Comparison of ENCODE assay signal across 22 mouse cellular contexts in genomic region chr2:173673469-173673868, GRCm38 (mm10). TPM values are rescaled to one million over a fixed set of nuclear protein-coding genes. Genes with fewer than 3 reads are reported as not detected.
DNase-seq lines count a peak whose midpoint lies in the region; ATAC-seq and TF ChIP-seq lines count a peak whose summit lies in the region.
"Had no signal": no experiment of that assay in that cellular context is flagged by ENCODE, and none has a peak within 500 bp of the region (broad histone marks: within the 10 kb centered on the region; RNA-seq: fewer than 3 reads in every experiment).

No protein-coding gene starts in this region.

- H3K4me1 ChIP-seq in liver, embryonic 11.5 days (replicated peaks; ENCODE audit: control insufficient read depth, insufficient read depth, low read length) = peaks cover 13% of the 10 kb centered on the region
- peaks cover 7 to 14% of the 10 kb centered on the region in 2 experiments for H3K4me1 ChIP-seq in liver, embryonic 14.5 days (replicated peaks; ENCODE audit: control insufficient read depth in 2 of 2, insufficient read depth in 2 of 2, low read length in 1 of 2)
- H3K4me1 ChIP-seq in lung, adult 2 months (ENCODE audit: control insufficient read depth, insufficient read depth, low read length) = peaks cover 13% of the 10 kb centered on the region
- no peaks in the 10 kb centered on the region for H3K4me1 ChIP-seq in midbrain, embryonic 14.5 days (ENCODE audit: control insufficient read depth, insufficient read depth, low read length)

- no peak for TF ChIP-seq CTCF in liver, embryonic 14.5 days (IDR thresholded peaks at IDR 0.05; ENCODE audit: low read depth)
- TF ChIP-seq CTCF in lung, adult 2 months (IDR thresholded peaks at IDR 0.05; ENCODE audit: insufficient read depth, low read length) = no peak

- H3K36me3 ChIP-seq in liver, embryonic 11.5 days (ENCODE audit: control insufficient read depth, insufficient read depth, low read length) = peaks cover 2% of the 10 kb centered on the region; the same call in 1 of the 2 replicates
- no peaks in the 10 kb centered on the region for H3K36me3 ChIP-seq in liver, embryonic 14.5 days (replicated peaks; ENCODE audit: control insufficient read depth, insufficient read depth, low read depth)
- H3K36me3 ChIP-seq in midbrain, embryonic 14.5 days (ENCODE audit: control insufficient read depth, insufficient read depth, low read length) = no peaks in the 10 kb centered on the region
- H3K36me3 ChIP-seq: hindbrain, embryonic 15.5 days had no signal

- 73% methylated on average over 1 of the region's 1 CpGs for WGBS in liver, embryonic 11.5 days
- WGBS in liver, embryonic 14.5 days (ENCODE audit: insufficient replicate concordance) = 63% methylated on average over 1 of the region's 1 CpGs
- WGBS in lung, adult 2 months = 74% methylated on average over 1 of the region's 1 CpGs
- WGBS in midbrain, embryonic 14.5 days = 98% methylated on average over 1 of the region's 1 CpGs

- no peaks in the 10 kb centered on the region for H3K27me3 ChIP-seq in liver, embryonic 11.5 days (replicated peaks; ENCODE audit: control insufficient read depth, insufficient read depth, low read length)
- H3K27me3 ChIP-seq in liver, embryonic 14.5 days (ENCODE audit: control insufficient read depth, insufficient read depth, low read length) = no peaks in the 10 kb centered on the region
- H3K27me3 ChIP-seq in midbrain, embryonic 14.5 days (ENCODE audit: control insufficient read depth, insufficient read depth, low read length) = no peaks in the 10 kb centered on the region
- H3K27me3 ChIP-seq: heart, embryonic 15.5 days; hindbrain, embryonic 15.5 days; lung, embryonic 15.5 days; neural tube, embryonic 13.5 days had no signal

- H3K9ac ChIP-seq in liver, embryonic 11.5 days (ENCODE audit: low read depth, low read length) = no peak overlapping the region
- H3K9ac ChIP-seq in liver, embryonic 14.5 days (replicated peaks) = no peak overlapping the region
- H3K9ac ChIP-seq in midbrain, embryonic 14.5 days (replicated peaks; ENCODE audit: low read length) = no peak overlapping the region
- H3K9ac ChIP-seq: heart, embryonic 15.5 days; hindbrain, embryonic 15.5 days; lung, embryonic 15.5 days; neural tube, embryonic 13.5 days had no signal

- no peak overlapping the region for H3K27ac ChIP-seq in liver, embryonic 11.5 days (ENCODE audit: low read depth, low read length)
- no peak overlapping the region for H3K27ac ChIP-seq in liver, embryonic 14.5 days
- H3K27ac ChIP-seq in midbrain, embryonic 14.5 days (replicated peaks; ENCODE audit: low read depth, low read length) = no peak overlapping the region
- H3K27ac ChIP-seq: gastrocnemius, adult 2 months; heart, embryonic 15.5 days; hindbrain, embryonic 15.5 days; lung, embryonic 15.5 days; neural tube, embryonic 13.5 days had no signal

- no peak for TF ChIP-seq EP300 in liver, embryonic 14.5 days (IDR thresholded peaks at IDR 0.05; ENCODE audit: low read depth)

- peak; percentile 63 for ATAC-seq in liver, embryonic 11.5 days (replicated peaks; ENCODE audit: low FRiP score)
- ATAC-seq in liver, embryonic 14.5 days (ENCODE audit: insufficient read depth) = peak; percentile 67
- ATAC-seq in midbrain, embryonic 14.5 days (ENCODE audit: low FRiP score, low TSS enrichment) = no peak
- ATAC-seq: forebrain, embryonic 16.5 days had no signal

- TF ChIP-seq POLR2A in lung, adult 2 months (IDR thresholded peaks at IDR 0.05; ENCODE audit: borderline replicate concordance, extremely low read depth, low read depth, low read length) = no peak

- peak; percentile 65 for DNase-seq in heart, adult 11 months
- no peak for DNase-seq in heart, adult 9 months (ENCODE audit: low spot score in 2 of 2)
- no peak for DNase-seq in liver, embryonic 11.5 days (ENCODE audit: low spot score)
- DNase-seq in liver = no peak
- DNase-seq in liver, embryonic 14.5 days (ENCODE audit: low read depth in 3 of 3, low spot score in 3 of 3) = no peak
- no peak for DNase-seq in lung, adult 2 months
- no peak for DNase-seq in midbrain, embryonic 14.5 days
- no peak for DNase-seq in cerebellum, postnatal 36 days
- DNase-seq: adrenal gland, postnatal 10 days; cerebellum, adult 9-10 months; embryo, embryonic 11 days; gastrocnemius, adult 2 months; kidney, adult 9 months; layer of hippocampus, postnatal 36 days; left cerebral cortex, postnatal 4 days had no signal

- no peak overlapping the region for H3K4me3 ChIP-seq in liver, embryonic 11.5 days (ENCODE audit: low read depth, low read length)
- H3K4me3 ChIP-seq in liver, embryonic 14.5 days (ENCODE audit: insufficient read depth in 1 of 2, low read depth in 2 of 2, low read length in 2 of 2) = no peak overlapping the region
- H3K4me3 ChIP-seq in lung, adult 2 months (replicated peaks; ENCODE audit: extremely low read depth, low read depth, low read length) = no peak overlapping the region
- no peak overlapping the region for H3K4me3 ChIP-seq in midbrain, embryonic 14.5 days (replicated peaks; ENCODE audit: low read depth, low read length)
- H3K4me3 ChIP-seq: gastrocnemius, adult 2 months; heart, embryonic 15.5 days; hindbrain, embryonic 15.5 days; lung, embryonic 15.5 days; neural tube, embryonic 13.5 days had no signal

- no peaks in the 10 kb centered on the region for H3K9me3 ChIP-seq in liver, embryonic 11.5 days (ENCODE audit: control insufficient read depth, low read length)
- no peaks in the 10 kb centered on the region for H3K9me3 ChIP-seq in liver, embryonic 14.5 days (ENCODE audit: control insufficient read depth, low read length)
- H3K9me3 ChIP-seq in midbrain, embryonic 14.5 days (ENCODE audit: control insufficient read depth, low read length) = no peaks in the 10 kb centered on the region
- H3K9me3 ChIP-seq: heart, embryonic 15.5 days; hindbrain, embryonic 15.5 days; lung, embryonic 15.5 days; neural tube, embryonic 13.5 days had no signal

- no peak overlapping the region for H3K4me2 ChIP-seq in liver, embryonic 11.5 days
- no peak overlapping the region for H3K4me2 ChIP-seq in liver, embryonic 14.5 days (ENCODE audit: low read depth)
- H3K4me2 ChIP-seq in midbrain, embryonic 14.5 days (ENCODE audit: low read length) = no peak overlapping the region
- H3K4me2 ChIP-seq: heart, embryonic 15.5 days; hindbrain, embryonic 15.5 days; lung, embryonic 15.5 days; neural tube, embryonic 13.5 days had no signal

RNA-seq across cellular contexts. Expression of gene Rab22a, which starts 13.9 kb away (rescaled TPM):
- polyA plus RNA-seq in liver, embryonic 11.5 days (2014; fragmentation: Nextera tagmentation; extraction: Ambion mirVana) = 26.7 and 26.8 TPM in 2 replicates
- polyA plus RNA-seq in liver, embryonic 14.5 days (2012; rRNA removed) = 2.7 and 3.7 TPM in 2 replicates
- polyA plus RNA-seq in liver, embryonic 14.5 days (2014; fragmentation: Nextera tagmentation; extraction: Ambion mirVana) = 13.2 and 15.6 TPM in 2 replicates
- 27.3 and 51.1 TPM in 2 replicates for polyA plus RNA-seq in lung, adult 2 months (2012; rRNA removed)
- polyA plus RNA-seq in midbrain, embryonic 14.5 days (2014; fragmentation: Nextera tagmentation; extraction: Ambion mirVana) = 28.4 and 36.9 TPM in 2 replicates

RNA-seq across cellular contexts. Expression of gene 1700010B08Rik, which starts 45.7 kb away (rescaled TPM):
- not detected in 2 replicates for polyA plus RNA-seq in liver, embryonic 11.5 days (2014; fragmentation: Nextera tagmentation; extraction: Ambion mirVana)
- not detected in 2 replicates for polyA plus RNA-seq in liver, embryonic 14.5 days (2012; rRNA removed)
- not detected in 2 replicates for polyA plus RNA-seq in liver, embryonic 14.5 days (2014; fragmentation: Nextera tagmentation; extraction: Ambion mirVana)
- not detected in 2 replicates for polyA plus RNA-seq in lung, adult 2 months (2012; rRNA removed)
- polyA plus RNA-seq in midbrain, embryonic 14.5 days (2014; fragmentation: Nextera tagmentation; extraction: Ambion mirVana) = not detected in 2 replicates
- polyA plus RNA-seq: forebrain, embryonic 16.5 days; heart, embryonic 15.5 days; hindbrain, embryonic 15.5 days; large intestine, adult 2 months; lung, embryonic 15.5 days; neural tube, embryonic 13.5 days; thymus, postnatal 0 days had no signal
